Mouse (Mus musculus) large intestine, adult 2 months (tissue): ENCODE measurements at regions not wholly inside any gene's neighbourhood (a gene's known extent, or its start where the extent isn't known, plus 50 kb on each side); places are given as distances from the start of the nearest gene placed in this dataset.

Experiments used
- DNase-seq: peaks from one replicate; pipeline ENCODE4 v3.0.0-alpha.2; 2012; ENCODE audit warnings: low read depth, low spot score
- WGBS: fragments of 180-500 bp; shearing (Covaris S2); methylation state at CpG from one replicate; pipeline ENCODE4 v1.1.7; 2018; 5-methylcytosine and 5-hydroxymethylcytosine counted together

- 60% methylated on average over 3 of the region's 3 CpGs for WGBS
- DNase-seq, result no peak
Observed at GRCm38 (mm10) chr16:26171441-26171840, 65.9 kb upstream of the P3h2 start.

- 96% methylated on average over 1 of the region's 1 CpGs for whole genome bisulfite sequencing
Observed at GRCm38 (mm10) chr16:26169382-26169781, 63.8 kb upstream of the P3h2 start.

GRCm38 (mm10) chr16:26168216-26168615 is 62.6 kb upstream of the P3h2 start:
- DNase-seq, result no peak
- WGBS, result 85% methylated on average over 2 of the region's 2 CpGs

More at GRCm38 (mm10) chr16:26169382-26169781, 63.8 kb upstream of the P3h2 start:
- no peak for DNase-seq

- no peak for DNase-seq
- 28% methylated on average over 4 of the region's 4 CpGs for WGBS
Observed at GRCm38 (mm10) chr16:26164066-26164465, 58.5 kb upstream of the P3h2 start.

GRCm38 (mm10) chr16:26163401-26163800 is 57.8 kb upstream of the P3h2 start:
- WGBS, result 58% methylated on average over 2 of the region's 2 CpGs

GRCm38 (mm10) chr16:26157606-26158005 is 52.0 kb upstream of the P3h2 start:
- no peak for DNase-seq
- 86% methylated on average over 5 of the region's 5 CpGs for WGBS

More at GRCm38 (mm10) chr16:26163401-26163800, 57.8 kb upstream of the P3h2 start:
- no peak for DNase-seq
